Mouse (Mus musculus) hindbrain, embryonic 12.5 days (tissue): ENCODE measurements at regions not wholly inside any gene's neighbourhood (a gene's known extent, or its start where the extent isn't known, plus 50 kb on each side); places are given as distances from the start of the nearest gene placed in this dataset.

Source experiments
- ATAC-seq: fragments of 200-750 bp; cut with Nextera tagmentation; 2 replicates; pipeline ENCODE4 v1.8.0; 2017; ENCODE audit warnings: moderate TSS enrichment; ENCODE audit not compliant: low FRiP score
- H3K27ac ChIP-seq: fragments of 300-500 bp; sonication (generic); 2 replicates; pipeline ENCODE4 v1.5.1; 2016; ENCODE audit warnings: mild to moderate bottlenecking
- H3K27me3 ChIP-seq: fragments of 300-500 bp; sonication (generic); 2 replicates; pipeline ENCODE4 v1.6.1; 2016; ENCODE audit warnings: mild to moderate bottlenecking
- H3K36me3 ChIP-seq: fragments of 300-500 bp; sonication (generic); 2 replicates; pipeline ENCODE4 v1.6.1; 2016; ENCODE audit warnings: mild to moderate bottlenecking
- H3K4me1 ChIP-seq: fragments of 300-500 bp; sonication (generic); 2 replicates; pipeline ENCODE4 v1.6.1; 2016
- H3K4me2 ChIP-seq: fragments of 300-500 bp; sonication (generic); replicated peaks from 2 replicates; pipeline ENCODE4 v1.6.1; 2016; ENCODE audit warnings: mild to moderate bottlenecking
- H3K4me3 ChIP-seq: fragments of 300-500 bp; sonication (generic); 2 replicates; pipeline ENCODE4 v1.5.1; 2016; ENCODE audit warnings: mild to moderate bottlenecking
- H3K9ac ChIP-seq: fragments of 300-500 bp; sonication (generic); 2 replicates; pipeline ENCODE4 v1.6.1; 2016; ENCODE audit warnings: mild to moderate bottlenecking, moderate library complexity
- H3K9me3 ChIP-seq: fragments of 300-500 bp; sonication (generic); replicated peaks from 2 replicates; pipeline ENCODE4 v1.6.1; 2016; ENCODE audit warnings: mild to moderate bottlenecking
- WGBS: fragments of 180-500 bp; shearing (Covaris S2); methylation state at CpG from one replicate; pipeline ENCODE4 v1.1.7; 2016; 5-methylcytosine and 5-hydroxymethylcytosine counted together

- Histone ChIP-seq H3K9me3 (no peaks in the 10 kb centered on the region), H3K4me3 (no peak overlapping the region), H3K27me3 (no peaks in the 10 kb centered on the region), H3K4me2 (no peak overlapping the region), H3K9ac (no peak overlapping the region), H3K36me3 (no peaks in the 10 kb centered on the region), H3K4me1 (no peaks in the 10 kb centered on the region), H3K27ac (no peak overlapping the region)
- ATAC-seq, result no peak
- whole genome bisulfite sequencing, result 66% methylated on average over 4 of the region's 4 CpGs
Observed at GRCm38 (mm10) chr9:69652106-69652505, 108.6 kb downstream of the Foxb1 start.

GRCm38 (mm10) chr9:69651608-69652007 lies 109.1 kb downstream of the Foxb1 start:
- no peaks in the 10 kb centered on the region for H3K4me1 ChIP-seq
- H3K4me3 ChIP-seq, result no peak overlapping the region
- no peak for ATAC-seq
- H3K27me3 ChIP-seq, result no peaks in the 10 kb centered on the region
- 73% methylated on average over 8 of the region's 8 CpGs for WGBS
- H3K27ac ChIP-seq, result no peak overlapping the region
- H3K9ac ChIP-seq, result no peak overlapping the region
- no peak overlapping the region for H3K4me2 ChIP-seq
- no peaks in the 10 kb centered on the region for H3K9me3 ChIP-seq
- H3K36me3 ChIP-seq, result no peaks in the 10 kb centered on the region

- H3K36me3 ChIP-seq, result no peaks in the 10 kb centered on the region
- H3K4me3 ChIP-seq, result no peak overlapping the region
- no peaks in the 10 kb centered on the region for H3K9me3 ChIP-seq
- 61% methylated on average over 5 of the region's 5 CpGs for WGBS
- no peak overlapping the region for H3K4me2 ChIP-seq
- no peak overlapping the region for H3K27ac ChIP-seq
- ATAC-seq, result no peak
- H3K9ac ChIP-seq, result no peak overlapping the region
- H3K27me3 ChIP-seq, result no peaks in the 10 kb centered on the region; the same call in 1 of the 2 replicates
- H3K4me1 ChIP-seq, result no peaks in the 10 kb centered on the region
Observed at GRCm38 (mm10) chr9:69642591-69642990, 118.1 kb downstream of the Foxb1 start.

- Histone ChIP-seq H3K9me3 (no peaks in the 10 kb centered on the region), H3K27me3 (no peaks in the 10 kb centered on the region), H3K27ac (no peak overlapping the region), H3K4me1 (no peaks in the 10 kb centered on the region), H3K4me2 (no peak overlapping the region), H3K4me3 (no peak overlapping the region), H3K36me3 (no peaks in the 10 kb centered on the region), H3K9ac (no peak overlapping the region)
- no peak for ATAC-seq
- WGBS, result 16% methylated on average over 7 of the region's 7 CpGs
Observed at GRCm38 (mm10) chr9:69623312-69623711, 137.4 kb downstream of the Foxb1 start.

GRCm38 (mm10) chr9:69621006-69621405 lies 139.7 kb downstream of the Foxb1 start:
- H3K4me2 ChIP-seq, result no peak overlapping the region
- no peak for ATAC-seq
- H3K4me3 ChIP-seq, result no peak overlapping the region
- H3K9ac ChIP-seq, result no peak overlapping the region
- H3K4me1 ChIP-seq, result no peaks in the 10 kb centered on the region
- no peaks in the 10 kb centered on the region for H3K36me3 ChIP-seq
- WGBS, result 60% methylated on average over 3 of the region's 3 CpGs
- H3K9me3 ChIP-seq, result no peaks in the 10 kb centered on the region
- no peak overlapping the region for H3K27ac ChIP-seq
- H3K27me3 ChIP-seq, result no peaks in the 10 kb centered on the region

GRCm38 (mm10) chr9:69617328-69617727 lies 143.4 kb downstream of the Foxb1 start:
- ATAC-seq, result no peak
- no peak overlapping the region for H3K9ac ChIP-seq
- no peak overlapping the region for H3K27ac ChIP-seq
- no peaks in the 10 kb centered on the region for H3K27me3 ChIP-seq
- no peaks in the 10 kb centered on the region for H3K9me3 ChIP-seq
- no peak overlapping the region for H3K4me3 ChIP-seq
- H3K4me1 ChIP-seq, result no peaks in the 10 kb centered on the region
- H3K36me3 ChIP-seq, result no peaks in the 10 kb centered on the region
- WGBS, result 90% methylated on average over 2 of the region's 2 CpGs
- H3K4me2 ChIP-seq, result no peak overlapping the region

GRCm38 (mm10) chr9:69597472-69597871 lies 144.1 kb downstream of the Anxa2 start:
- H3K9me3 ChIP-seq, result no peaks in the 10 kb centered on the region
- H3K27me3 ChIP-seq, result no peaks in the 10 kb centered on the region
- 80% methylated on average over 8 of the region's 8 CpGs for WGBS
- no peaks in the 10 kb centered on the region for H3K36me3 ChIP-seq
- no peak overlapping the region for H3K4me2 ChIP-seq
- H3K27ac ChIP-seq, result no peak overlapping the region
- H3K4me3 ChIP-seq, result no peak overlapping the region
- no peak overlapping the region for H3K9ac ChIP-seq
- H3K4me1 ChIP-seq, result no peaks in the 10 kb centered on the region
- ATAC-seq, result no peak

- Histone ChIP-seq H3K9ac (no peak overlapping the region), H3K4me1 (no peaks in the 10 kb centered on the region), H3K9me3 (no peaks in the 10 kb centered on the region), H3K4me3 (no peak overlapping the region), H3K36me3 (no peaks in the 10 kb centered on the region), H3K27me3 (no peaks in the 10 kb centered on the region), H3K27ac (no peak overlapping the region), H3K4me2 (no peak overlapping the region)
- no peak for ATAC-seq
- WGBS, result 66% methylated on average over 15 of the region's 15 CpGs
Observed at GRCm38 (mm10) chr9:69592329-69593062, 139.1 kb downstream of the Anxa2 start.

- H3K4me3 ChIP-seq, result no peak overlapping the region
- no peak overlapping the region for H3K9ac ChIP-seq
- ATAC-seq, result no peak
- H3K27me3 ChIP-seq, result no peaks in the 10 kb centered on the region
- H3K4me1 ChIP-seq, result no peaks in the 10 kb centered on the region
- no peak overlapping the region for H3K4me2 ChIP-seq
- H3K9me3 ChIP-seq, result no peaks in the 10 kb centered on the region
- no peaks in the 10 kb centered on the region for H3K36me3 ChIP-seq
- 89% methylated on average over 4 of the region's 4 CpGs for WGBS
- H3K27ac ChIP-seq, result no peak overlapping the region
Observed at GRCm38 (mm10) chr9:69588846-69589245, 135.4 kb downstream of the Anxa2 start.

GRCm38 (mm10) chr9:69587096-69587495 lies 133.7 kb downstream of the Anxa2 start:
- ATAC-seq, result no peak
- Histone ChIP-seq H3K4me2 (no peak overlapping the region), H3K27ac (no peak overlapping the region), H3K4me3 (no peak overlapping the region), H3K9me3 (no peaks in the 10 kb centered on the region), H3K4me1 (no peaks in the 10 kb centered on the region), H3K9ac (no peak overlapping the region), H3K36me3 (no peaks in the 10 kb centered on the region), H3K27me3 (no peaks in the 10 kb centered on the region)
- 79% methylated on average over 3 of the region's 3 CpGs for WGBS

- H3K4me3 ChIP-seq, result no peak overlapping the region
- no peaks in the 10 kb centered on the region for H3K4me1 ChIP-seq
- ATAC-seq, result no peak
- H3K27ac ChIP-seq, result no peak overlapping the region
- no peaks in the 10 kb centered on the region for H3K36me3 ChIP-seq
- H3K27me3 ChIP-seq, result no peaks in the 10 kb centered on the region
- no peak overlapping the region for H3K9ac ChIP-seq
- 0 out of 2 replicates have a peak, but pooled peaks cover 5% of the 10 kb centered on the region for H3K9me3 ChIP-seq
- H3K4me2 ChIP-seq, result no peak overlapping the region
Observed at GRCm38 (mm10) chr9:69581236-69581635, 127.8 kb downstream of the Anxa2 start.

GRCm38 (mm10) chr9:69577661-69578405 lies 124.4 kb downstream of the Anxa2 start:
- Histone ChIP-seq H3K9me3 (0 out of 2 replicates have a peak, but pooled peaks cover 5% of the 10 kb centered on the region), H3K36me3 (no peaks in the 10 kb centered on the region), H3K9ac (no peak overlapping the region), H3K4me3 (no peak overlapping the region), H3K27me3 (no peaks in the 10 kb centered on the region; the same call in 1 of the 2 replicates), H3K27ac (no peak overlapping the region), H3K4me2 (no peak overlapping the region), H3K4me1 (no peaks in the 10 kb centered on the region)
- ATAC-seq, result no peak
- 91% methylated on average over 10 of the region's 10 CpGs for WGBS

GRCm38 (mm10) chr9:69575386-69575785 lies 122.0 kb downstream of the Anxa2 start:
- Histone ChIP-seq H3K36me3 (no peaks in the 10 kb centered on the region), H3K4me3 (no peak overlapping the region), H3K27me3 (no peaks in the 10 kb centered on the region; the same call in 1 of the 2 replicates), H3K9me3 (no peaks in the 10 kb centered on the region), H3K4me2 (no peak overlapping the region), H3K4me1 (no peaks in the 10 kb centered on the region), H3K9ac (no peak overlapping the region), H3K27ac (no peak overlapping the region)
- WGBS, result 57% methylated on average over 14 of the region's 14 CpGs
- ATAC-seq, result no peak
